In the genomic region with DNA sequence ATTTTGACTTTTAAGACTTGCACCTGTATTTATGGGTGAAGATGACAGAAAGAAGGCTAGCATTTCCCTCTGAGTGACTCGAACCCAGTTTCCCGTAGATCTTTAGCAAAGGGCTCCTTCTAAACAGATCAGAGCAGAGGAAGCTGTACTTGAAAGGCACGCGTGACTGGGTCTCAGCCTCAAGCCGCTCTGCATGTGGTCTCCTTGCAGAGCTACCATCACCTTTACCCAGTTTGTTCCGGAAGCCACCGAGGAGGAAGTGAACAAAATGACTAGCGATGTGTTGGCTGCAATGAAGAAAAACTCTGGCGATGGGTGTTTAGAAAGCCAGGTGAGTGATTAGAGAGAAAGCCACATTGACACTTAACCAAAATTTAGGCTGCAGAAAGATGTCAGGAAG, we compare ENCODE assay signal across 12 mouse cellular contexts. TPM values are rescaled to one million over a fixed set of nuclear protein-coding genes. Genes with fewer than 3 reads are reported as not detected.
DNase-seq lines count a peak whose midpoint lies in the region; ATAC-seq lines count a peak whose summit lies in the region.
"Had no signal": no experiment of that assay in that cellular context is flagged by ENCODE, and none has a peak within 500 bp of the region (broad histone marks: within the 10 kb centered on the region; RNA-seq: fewer than 3 reads in every experiment).

No protein-coding gene starts in this region.

- no peak overlapping the region for H3K4me3 ChIP-seq in kidney, embryonic 15.5 days (replicated peaks)
- H3K4me3 ChIP-seq in liver, embryonic 15.5 days (replicated peaks): peak overlapping the region; percentile 11; the same call in 1 of the 2 replicates
- H3K4me3 ChIP-seq: forebrain, embryonic 13.5 days; heart, embryonic 10.5 days had no signal

- no peaks in the 10 kb centered on the region for H3K27me3 ChIP-seq in kidney, embryonic 15.5 days
- no peaks in the 10 kb centered on the region for H3K27me3 ChIP-seq in liver, embryonic 15.5 days
- H3K27me3 ChIP-seq: forebrain, embryonic 13.5 days had no signal

- 0 out of 2 replicates have a peak, but pooled peaks cover 6% of the 10 kb centered on the region for H3K4me1 ChIP-seq in kidney, embryonic 15.5 days
- H3K4me1 ChIP-seq in liver, embryonic 15.5 days (replicated peaks): no peaks in the 10 kb centered on the region
- H3K4me1 ChIP-seq: forebrain, embryonic 13.5 days had no signal

- H3K4me2 ChIP-seq in kidney, embryonic 15.5 days: no peak overlapping the region
- H3K4me2 ChIP-seq in liver, embryonic 15.5 days: peak overlapping the region; percentile 30
- H3K4me2 ChIP-seq: forebrain, embryonic 13.5 days; lung, embryonic 14.5 days had no signal

- no peak overlapping the region for H3K27ac ChIP-seq in kidney, embryonic 15.5 days
- no peak overlapping the region for H3K27ac ChIP-seq in liver, embryonic 15.5 days (replicated peaks)
- H3K27ac ChIP-seq: forebrain, embryonic 13.5 days; heart, embryonic 10.5 days had no signal

- no peak for DNase-seq in kidney, postnatal 14 days
- peak; percentile 9 for DNase-seq in ZHBTc4 (ENCODE audit: low read depth, low spot score)
- DNase-seq in thymus, postnatal 10 days (ENCODE audit: low spot score in 2 of 2): peak; percentile 55 to 56
- no peak for DNase-seq in gastrocnemius, postnatal 10 days
- no peak for DNase-seq in gastrocnemius, adult 18-20 months (ENCODE audit: low spot score)
- no peak for DNase-seq in c-Kit-positive CD71-positive TER-119-positive erythroid progenitor cells, embryonic 14.5 days (ENCODE audit: low spot score)
- DNase-seq: lung, embryonic 14.5 days had no signal

- no peaks in the 10 kb centered on the region for H3K36me3 ChIP-seq in kidney, embryonic 15.5 days
- H3K36me3 ChIP-seq in liver, embryonic 15.5 days (replicated peaks): no peaks in the 10 kb centered on the region
- H3K36me3 ChIP-seq: heart, embryonic 10.5 days had no signal

- no peak overlapping the region for H3K9ac ChIP-seq in kidney, embryonic 15.5 days
- H3K9ac ChIP-seq in liver, embryonic 15.5 days: no peak overlapping the region
- H3K9ac ChIP-seq: forebrain, embryonic 13.5 days; lung, embryonic 14.5 days had no signal

- 0 out of 2 replicates have a peak, but pooled peaks have one; percentile 44 for ATAC-seq in kidney, embryonic 15.5 days (replicated peaks; ENCODE audit: low FRiP score)
- no peak for ATAC-seq in liver, embryonic 15.5 days (ENCODE audit: insufficient read depth)
- ATAC-seq: forebrain, embryonic 13.5 days had no signal

- no peaks in the 10 kb centered on the region for H3K9me3 ChIP-seq in kidney, embryonic 15.5 days (replicated peaks)
- H3K9me3 ChIP-seq in liver, embryonic 15.5 days (replicated peaks): no peaks in the 10 kb centered on the region
- H3K9me3 ChIP-seq: forebrain, embryonic 13.5 days; heart, embryonic 10.5 days had no signal

- 69% methylated on average over 9 of the region's 9 CpGs for WGBS in kidney, embryonic 15.5 days
- WGBS in liver, embryonic 15.5 days (ENCODE audit: insufficient replicate concordance): 47% methylated on average over 9 of the region's 9 CpGs

RNA-seq across cellular contexts. Expression of a gene that starts 1.9 kb away (rescaled TPM):
- polyA plus RNA-seq in kidney, embryonic 15.5 days (2015; fragmentation: Nextera tagmentation; extraction: Ambion mirVana): 119 and 206 TPM in 2 replicates
- 11,398 and 12,524 TPM in 2 replicates for polyA plus RNA-seq in liver, embryonic 15.5 days (2015; fragmentation: Nextera tagmentation; extraction: Ambion mirVana)
- 1 to 10 TPM in 1 of 2 experiments, not detected in 1; 1.4 TPM for total RNA-seq in gastrocnemius, postnatal 10 days (2021)
- total RNA-seq in gastrocnemius, adult 18-20 months (2021): not detected

RNA-seq across cellular contexts. Expression of a gene that starts 26.3 kb away (rescaled TPM):
- polyA plus RNA-seq in kidney, embryonic 15.5 days (2015; fragmentation: Nextera tagmentation; extraction: Ambion mirVana): 7.8 and 8.0 TPM in 2 replicates
- 22.4 and 25.9 TPM in 2 replicates for polyA plus RNA-seq in liver, embryonic 15.5 days (2015; fragmentation: Nextera tagmentation; extraction: Ambion mirVana)
- under 1 TPM in 1 of 2 experiments, not detected in 1; 0.23 TPM for total RNA-seq in gastrocnemius, postnatal 10 days (2021)
- under 1 TPM in 1 of 2 experiments, not detected in 1; 0.17 TPM for total RNA-seq in gastrocnemius, adult 18-20 months (2021)
- total RNA-seq: MEL had no signal
- polyA plus RNA-seq: forebrain, embryonic 13.5 days; lung, embryonic 14.5 days had no signal

RNA-seq across cellular contexts. Expression of a gene that starts 31.7 kb away (rescaled TPM):
- 30.3 and 64.9 TPM in 2 replicates for polyA plus RNA-seq in kidney, embryonic 15.5 days (2015; fragmentation: Nextera tagmentation; extraction: Ambion mirVana)
- polyA plus RNA-seq in liver, embryonic 15.5 days (2015; fragmentation: Nextera tagmentation; extraction: Ambion mirVana): 4,949 and 6,319 TPM in 2 replicates
- total RNA-seq in gastrocnemius, postnatal 10 days (2021): 10 to 100 TPM in 1 of 2 experiments, 1 to 10 TPM in 1; 1.8 to 37.5 TPM
- total RNA-seq in gastrocnemius, adult 18-20 months (2021): 10 to 100 TPM in 1 of 2 experiments, under 1 TPM in 1; 0.14 to 26.8 TPM
- total RNA-seq: MEL had no signal
- polyA plus RNA-seq: forebrain, embryonic 13.5 days had no signal

Comparison
In these comparisons a context has a peak if more than half of its experiments do, and no peak if none do; other contexts are left out.
1. DNase-seq: peak in ZHBTc4 (single experiment) and thymus, postnatal 10 days (2 of 2); none in kidney, postnatal 14 days (single experiment), gastrocnemius, postnatal 10 days (single experiment), gastrocnemius, adult 18-20 months (single experiment) and c-Kit-positive CD71-positive TER-119-positive erythroid progenitor cells, embryonic 14.5 days (single experiment).